Mouse (Mus musculus) intestine, embryonic 15.5 days (tissue): ENCODE data around the gene Slc1a1. TPM values are rescaled to one million over a fixed set of nuclear protein-coding genes. Genes with fewer than 3 reads are reported as not detected.

ENCODE experiments used
- ATAC-seq: fragments of 200-750 bp; cut with Nextera tagmentation; 2 replicates; pipeline ENCODE4 v1.8.0; 2017; ENCODE audit warnings: moderate TSS enrichment, moderate library complexity
- H3K27ac ChIP-seq: fragments of 300-500 bp; sonication (generic); 2 replicates; pipeline ENCODE4 v1.5.1; 2015; ENCODE audit warnings: mild to moderate bottlenecking, inconsistent platforms
- H3K27me3 ChIP-seq: fragments of 300-500 bp; sonication (generic); replicated peaks from 2 replicates; pipeline ENCODE4 v1.6.1; 2015; ENCODE audit warnings: inconsistent platforms
- H3K36me3 ChIP-seq: fragments of 300-500 bp; sonication (generic); 2 replicates; pipeline ENCODE4 v1.6.1; 2015; ENCODE audit warnings: inconsistent platforms
- H3K4me1 ChIP-seq: fragments of 300-500 bp; sonication (generic); replicated peaks from 2 replicates; pipeline ENCODE4 v1.6.1; 2015; ENCODE audit warnings: inconsistent platforms
- H3K4me2 ChIP-seq: fragments of 300-500 bp; sonication (generic); replicated peaks from 2 replicates; pipeline ENCODE4 v1.6.1; 2015; ENCODE audit warnings: mild to moderate bottlenecking, inconsistent platforms
- H3K4me3 ChIP-seq: fragments of 300-500 bp; sonication (generic); replicated peaks from 2 replicates; pipeline ENCODE4 v1.5.1; 2015; ENCODE audit warnings: inconsistent platforms
- H3K9ac ChIP-seq: fragments of 300-500 bp; sonication (generic); 2 replicates; pipeline ENCODE4 v1.6.1; 2015; ENCODE audit warnings: inconsistent platforms
- H3K9me3 ChIP-seq: fragments of 300-500 bp; sonication (generic); 2 replicates; pipeline ENCODE4 v1.6.1; 2016; ENCODE audit warnings: inconsistent platforms
- WGBS: fragments of 180-500 bp; shearing (Covaris S2); methylation state at CpG from one replicate; pipeline ENCODE4 v1.1.7; 2015; 5-methylcytosine and 5-hydroxymethylcytosine counted together
- polyA plus RNA-seq: library from polyadenylated mRNA; unstranded; fragments of >200 nt; fragmentation: Nextera tagmentation; extraction: Ambion mirVana; gene quantifications from 2 replicates; pipeline ENCODE4 v1.2.1, GENCODE M21; 2015

Slc1a1 gene
- polyA plus RNA-seq, 1 experiment from 2014 or later: 0.97 TPM

GRCm38 (mm10) chr19:28863626-28864025 is 28.8 kb downstream of the Slc1a1 start:
- H3K36me3 ChIP-seq: no peaks in the 10 kb centered on the region
- no peak overlapping the region for H3K4me3 ChIP-seq
- H3K9me3 ChIP-seq: no peaks in the 10 kb centered on the region
- no peak overlapping the region for H3K27ac ChIP-seq
- ATAC-seq: no peak
- H3K4me2 ChIP-seq: no peak overlapping the region
- 60% methylated on average over 10 of the region's 10 CpGs for WGBS
- H3K4me1 ChIP-seq: no peaks in the 10 kb centered on the region
- H3K9ac ChIP-seq: no peak overlapping the region
- H3K27me3 ChIP-seq: no peaks in the 10 kb centered on the region

GRCm38 (mm10) chr19:28864981-28865380 is 30.1 kb downstream of the Slc1a1 start:
- Histone ChIP-seq H3K9me3 (no peaks in the 10 kb centered on the region), H3K4me3 (no peak overlapping the region), H3K9ac (no peak overlapping the region), H3K4me1 (no peaks in the 10 kb centered on the region), H3K36me3 (no peaks in the 10 kb centered on the region), H3K27ac (no peak overlapping the region), H3K27me3 (no peaks in the 10 kb centered on the region), H3K4me2 (no peak overlapping the region)
- WGBS: 76% methylated on average over 6 of the region's 6 CpGs
- ATAC-seq: no peak

- Histone ChIP-seq H3K4me2 (no peak overlapping the region), H3K27me3 (no peaks in the 10 kb centered on the region), H3K4me1 (no peaks in the 10 kb centered on the region), H3K36me3 (no peaks in the 10 kb centered on the region), H3K4me3 (no peak overlapping the region), H3K9ac (no peak overlapping the region), H3K9me3 (no peaks in the 10 kb centered on the region), H3K27ac (no peak overlapping the region)
- ATAC-seq: no peak
- WGBS: 94% methylated on average over 1 of the region's 1 CpGs
Observed at GRCm38 (mm10) chr19:28865501-28865900, 30.7 kb downstream of the Slc1a1 start.

GRCm38 (mm10) chr19:28869251-28869855 is 34.5 kb downstream of the Slc1a1 start:
- H3K4me3 ChIP-seq: no peak overlapping the region
- WGBS: 88% methylated on average over 6 of the region's 6 CpGs
- no peak overlapping the region for H3K4me2 ChIP-seq
- no peaks in the 10 kb centered on the region for H3K36me3 ChIP-seq
- H3K27me3 ChIP-seq: no peaks in the 10 kb centered on the region
- H3K9me3 ChIP-seq: no peaks in the 10 kb centered on the region
- no peak overlapping the region for H3K27ac ChIP-seq
- H3K9ac ChIP-seq: no peak overlapping the region
- no peaks in the 10 kb centered on the region for H3K4me1 ChIP-seq
- no peak for ATAC-seq

- WGBS: 74% methylated on average over 2 of the region's 2 CpGs
- H3K4me2 ChIP-seq: no peak overlapping the region
- H3K9me3 ChIP-seq: no peaks in the 10 kb centered on the region
- H3K27ac ChIP-seq: no peak overlapping the region
- H3K4me1 ChIP-seq: no peaks in the 10 kb centered on the region
- ATAC-seq: no peak
- no peaks in the 10 kb centered on the region for H3K36me3 ChIP-seq
- no peak overlapping the region for H3K4me3 ChIP-seq
- H3K9ac ChIP-seq: no peak overlapping the region
- no peaks in the 10 kb centered on the region for H3K27me3 ChIP-seq
Observed at GRCm38 (mm10) chr19:28870351-28870750, 35.5 kb downstream of the Slc1a1 start.

- Histone ChIP-seq H3K27me3 (no peaks in the 10 kb centered on the region), H3K9me3 (no peaks in the 10 kb centered on the region), H3K27ac (no peak overlapping the region), H3K36me3 (no peaks in the 10 kb centered on the region), H3K4me3 (no peak overlapping the region), H3K9ac (no peak overlapping the region), H3K4me2 (no peak overlapping the region), H3K4me1 (no peaks in the 10 kb centered on the region)
- ATAC-seq: no peak
- 87% methylated on average over 2 of the region's 2 CpGs for WGBS
Observed at GRCm38 (mm10) chr19:28879476-28879875, 44.6 kb downstream of the Slc1a1 start.

- no peaks in the 10 kb centered on the region for H3K27me3 ChIP-seq
- no peak overlapping the region for H3K27ac ChIP-seq
- no peaks in the 10 kb centered on the region for H3K4me1 ChIP-seq
- H3K9me3 ChIP-seq: no peaks in the 10 kb centered on the region
- H3K36me3 ChIP-seq: no peaks in the 10 kb centered on the region
- H3K4me3 ChIP-seq: no peak overlapping the region
- no peak for ATAC-seq
- H3K9ac ChIP-seq: no peak overlapping the region
- H3K4me2 ChIP-seq: no peak overlapping the region
- 64% methylated on average over 1 of the region's 1 CpGs for WGBS
Observed at GRCm38 (mm10) chr19:28883126-28883525, 48.3 kb downstream of the Slc1a1 start.

- Histone ChIP-seq H3K27ac (no peak overlapping the region), H3K9me3 (no peaks in the 10 kb centered on the region), H3K36me3 (no peaks in the 10 kb centered on the region), H3K9ac (no peak overlapping the region), H3K4me2 (no peak overlapping the region), H3K4me1 (no peaks in the 10 kb centered on the region), H3K27me3 (no peaks in the 10 kb centered on the region), H3K4me3 (no peak overlapping the region)
- WGBS: 30% methylated on average over 1 of the region's 1 CpGs
- ATAC-seq: no peak
Observed at GRCm38 (mm10) chr19:28888496-28888895, 53.6 kb downstream of the Slc1a1 start.

- Histone ChIP-seq H3K4me2 (no peak overlapping the region), H3K27me3 (no peaks in the 10 kb centered on the region), H3K27ac (no peak overlapping the region), H3K36me3 (no peaks in the 10 kb centered on the region), H3K4me3 (no peak overlapping the region), H3K9ac (no peak overlapping the region), H3K4me1 (no peaks in the 10 kb centered on the region), H3K9me3 (no peaks in the 10 kb centered on the region)
- 70% methylated on average over 3 of the region's 3 CpGs for WGBS
- no peak for ATAC-seq
Observed at GRCm38 (mm10) chr19:28889251-28889650, 54.4 kb downstream of the Slc1a1 start.

- Histone ChIP-seq H3K4me2 (no peak overlapping the region), H3K36me3 (no peaks in the 10 kb centered on the region), H3K4me3 (no peak overlapping the region), H3K9me3 (no peaks in the 10 kb centered on the region), H3K9ac (no peak overlapping the region), H3K27ac (no peak overlapping the region), H3K4me1 (no peaks in the 10 kb centered on the region), H3K27me3 (no peaks in the 10 kb centered on the region)
- ATAC-seq: no peak
- WGBS: 73% methylated on average over 5 of the region's 5 CpGs
Observed at GRCm38 (mm10) chr19:28891238-28891637, 56.4 kb downstream of the Slc1a1 start.

GRCm38 (mm10) chr19:28891864-28892263 is 57.0 kb downstream of the Slc1a1 start:
- Histone ChIP-seq H3K27me3 (no peaks in the 10 kb centered on the region), H3K4me2 (no peak overlapping the region), H3K36me3 (no peaks in the 10 kb centered on the region), H3K4me3 (no peak overlapping the region), H3K9me3 (no peaks in the 10 kb centered on the region), H3K4me1 (no peaks in the 10 kb centered on the region), H3K27ac (no peak overlapping the region), H3K9ac (no peak overlapping the region)
- WGBS: 97% methylated on average over 1 of the region's 1 CpGs
- no peak for ATAC-seq

GRCm38 (mm10) chr19:28896639-28897038 is 61.8 kb downstream of the Slc1a1 start:
- Histone ChIP-seq H3K4me2 (no peak overlapping the region), H3K4me3 (no peak overlapping the region), H3K9ac (no peak overlapping the region), H3K27ac (no peak overlapping the region), H3K4me1 (no peaks in the 10 kb centered on the region), H3K27me3 (no peaks in the 10 kb centered on the region), H3K9me3 (no peaks in the 10 kb centered on the region), H3K36me3 (no peaks in the 10 kb centered on the region)
- no peak for ATAC-seq
- 74% methylated on average over 1 of the region's 1 CpGs for WGBS

- no peak for ATAC-seq
Observed at GRCm38 (mm10) chr19:28897497-28897896, 62.6 kb downstream of the Slc1a1 start.

More at GRCm38 (mm10) chr19:28897497-28897896, 62.6 kb downstream of the Slc1a1 start:
- Histone ChIP-seq H3K27me3 (no peaks in the 10 kb centered on the region), H3K4me3 (no peak overlapping the region), H3K4me1 (no peaks in the 10 kb centered on the region), H3K36me3 (no peaks in the 10 kb centered on the region), H3K9ac (no peak overlapping the region), H3K27ac (no peak overlapping the region), H3K9me3 (no peaks in the 10 kb centered on the region), H3K4me2 (no peak overlapping the region)
- WGBS: 77% methylated on average over 9 of the region's 9 CpGs
